Mouse (Mus musculus) embryonic fibroblast, embryonic 13.5 days (primary cell): ENCODE results near the gene Med18. TPM values are rescaled to one million over a fixed set of nuclear protein-coding genes. Genes with fewer than 3 reads are reported as not detected.

Experiments used
- H3K27ac ChIP-seq: 2 replicates; pipeline ENCODE4 v1.5.1; 2012; ENCODE audit warnings: low read length, control low read depth, inconsistent platforms; ENCODE audit not compliant: insufficient read depth
- H3K4me1 ChIP-seq: 2 replicates; pipeline ENCODE4 v1.6.1; 2011; ENCODE audit warnings: low read length; ENCODE audit not compliant: control insufficient read depth, insufficient read depth
- H3K4me3 ChIP-seq: 2 replicates; pipeline ENCODE4 v1.5.1; 2011; ENCODE audit warnings: mild to moderate bottlenecking, control low read depth, low read length; ENCODE audit not compliant: insufficient read depth
- CTCF ChIP-seq: IDR thresholded peaks from 2 replicates; pipeline ENCODE4 v1.5.1; 2011; ENCODE audit warnings: mild to moderate bottlenecking, control low read depth, low read length, moderate library complexity, borderline replicate concordance; ENCODE audit not compliant: insufficient read depth
- POLR2A ChIP-seq: IDR thresholded peaks from 2 replicates; pipeline ENCODE4 v1.6.1; 2011; ENCODE audit warnings: low read depth, mild to moderate bottlenecking, control low read depth, low read length, moderate library complexity
- polyA plus RNA-seq: library from polyadenylated mRNA; stranded (reverse); fragments of >200 nt; gene quantifications from 2 replicates; pipeline ENCODE4 v1.2.4, GENCODE M21; 2011; ENCODE audit warnings: low read depth; ENCODE audit not compliant: missing spikeins, insufficient read length

Med18 gene
- polyA plus RNA-seq, 1 experiment: 7.1 TPM

DNA sequence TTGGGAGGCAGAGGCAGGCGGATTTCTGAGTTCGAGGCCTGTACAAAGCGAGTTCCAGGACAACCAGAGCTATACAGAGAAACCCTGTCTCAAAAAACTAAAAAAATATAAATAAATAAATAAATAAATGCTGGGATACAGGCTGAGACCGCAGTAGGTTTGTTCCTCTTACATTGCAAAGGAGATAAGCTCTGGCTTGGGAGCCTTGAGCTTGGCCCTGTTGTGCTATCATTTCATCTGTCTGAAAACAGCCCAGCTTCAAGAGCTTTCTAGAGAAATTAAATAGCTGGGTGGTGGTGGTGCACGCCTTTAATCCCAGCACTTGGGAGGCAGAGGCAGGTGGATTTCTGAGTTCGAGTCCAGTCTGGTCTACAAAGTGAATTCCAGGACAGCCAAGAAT lies 37.9 kb upstream of the Med18 start:
- Histone ChIP-seq H3K4me1 (peaks cover 2% of the 10 kb centered on the region), H3K4me3 (no peak overlapping the region), H3K27ac (no peak overlapping the region)
- TF ChIP-seq POLR2A (no peak), CTCF (no peak)

DNA sequence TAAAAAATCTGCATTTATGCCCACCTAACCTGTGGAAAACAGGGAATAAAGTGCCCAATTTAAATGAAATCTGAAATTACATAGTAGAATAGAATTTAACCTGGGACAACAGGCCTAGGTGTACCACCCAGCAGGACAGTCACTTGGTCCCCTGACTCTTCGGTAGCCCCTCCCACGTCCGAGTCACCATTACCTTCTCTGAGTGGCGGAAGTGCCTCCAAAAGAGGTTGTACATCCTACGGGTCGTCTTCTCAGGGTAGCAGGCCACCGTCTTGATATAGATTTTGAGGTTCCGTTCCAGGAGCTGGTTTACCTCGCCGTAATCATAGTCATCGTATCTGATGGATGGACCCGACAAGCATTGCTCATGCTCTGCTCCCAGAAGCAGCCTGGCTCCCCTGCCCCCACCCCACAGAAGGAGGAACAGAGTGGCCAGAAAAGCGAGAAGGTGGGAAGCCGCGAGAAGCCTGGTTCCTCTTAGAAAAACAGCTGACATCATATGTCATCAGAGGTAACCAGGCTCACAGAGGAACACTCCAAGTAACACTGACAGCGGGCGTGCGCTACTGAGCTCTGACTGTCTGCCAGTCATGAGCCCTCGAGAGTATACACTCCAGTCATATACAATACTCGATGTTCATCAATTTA lies 30.7 kb upstream of the Med18 start:
- Histone ChIP-seq H3K27ac (no peak overlapping the region), H3K4me1 (no peaks in the 10 kb centered on the region), H3K4me3 (no peak overlapping the region)
- TF ChIP-seq POLR2A: no peak
- TF ChIP-seq CTCF: no peak

DNA sequence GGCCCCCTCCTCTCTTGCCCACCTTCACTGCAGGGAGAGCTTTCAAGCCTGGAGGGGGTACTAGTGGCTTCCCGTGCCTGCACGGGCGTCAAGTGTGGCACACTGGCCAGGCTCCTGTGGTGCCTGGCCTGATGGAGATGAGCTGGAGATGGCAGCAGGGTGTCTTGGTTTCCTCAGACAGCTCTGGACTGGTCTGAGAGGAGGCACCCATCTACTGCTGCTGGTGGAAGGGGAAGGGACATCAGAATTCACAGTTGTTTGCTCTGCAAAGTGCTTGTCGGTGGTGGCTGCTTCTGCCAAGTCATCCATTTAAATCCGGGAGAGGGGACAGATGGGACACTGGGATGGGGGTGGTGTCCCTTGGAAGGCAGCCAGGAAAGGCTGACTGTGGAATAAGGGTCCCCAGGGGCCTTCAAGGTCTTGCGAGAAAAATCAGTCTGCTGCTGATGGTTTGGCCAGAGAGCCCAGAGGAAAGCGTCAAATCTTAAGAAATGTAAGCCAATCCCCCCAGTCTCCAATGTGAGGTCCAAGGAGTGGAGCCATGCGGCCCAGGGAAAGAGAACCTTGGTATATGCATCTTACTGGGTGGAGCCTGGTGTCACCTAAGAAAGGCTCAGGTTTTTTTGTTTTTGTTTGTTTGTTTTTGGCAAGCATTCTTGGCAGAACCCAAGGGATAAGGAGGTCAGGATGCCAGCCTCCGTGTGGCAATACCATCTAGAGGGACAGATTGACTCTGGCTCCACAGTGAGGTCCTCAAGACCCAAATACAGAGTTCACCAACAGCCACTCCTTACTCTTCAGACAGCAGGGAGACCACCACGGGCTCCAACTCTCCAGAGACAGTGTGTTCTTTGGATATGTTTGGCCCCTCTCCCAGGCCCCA lies 28.7 kb upstream of the Med18 start:
- TF ChIP-seq POLR2A (no peak), CTCF (no peak)
- no peak overlapping the region for H3K4me3 ChIP-seq
- no peaks in the 10 kb centered on the region for H3K4me1 ChIP-seq
- no peak overlapping the region for H3K27ac ChIP-seq

DNA sequence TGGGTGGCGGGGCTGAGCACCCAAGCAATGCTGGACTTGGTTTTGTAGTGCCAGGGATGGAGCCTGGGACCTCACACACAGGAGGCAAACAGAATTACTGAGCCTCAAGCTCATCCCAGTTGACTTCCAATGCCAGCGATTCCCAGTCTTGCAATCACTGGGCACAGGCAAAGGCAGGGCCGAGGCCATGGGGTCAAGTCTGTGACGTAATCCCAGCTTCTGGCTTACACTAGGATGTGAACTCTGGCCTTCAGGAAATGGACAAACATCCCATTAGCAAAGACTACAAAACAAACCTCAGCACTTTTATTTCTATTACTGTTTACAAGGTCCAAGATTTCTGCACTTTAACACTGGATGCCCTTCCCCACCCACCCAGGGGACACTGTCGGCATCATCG lies 28.0 kb upstream of the Med18 start:
- no peak for TF ChIP-seq CTCF
- no peak for TF ChIP-seq POLR2A
- H3K4me3 ChIP-seq: no peak overlapping the region
- H3K4me1 ChIP-seq: no peaks in the 10 kb centered on the region
- no peak overlapping the region for H3K27ac ChIP-seq

DNA sequence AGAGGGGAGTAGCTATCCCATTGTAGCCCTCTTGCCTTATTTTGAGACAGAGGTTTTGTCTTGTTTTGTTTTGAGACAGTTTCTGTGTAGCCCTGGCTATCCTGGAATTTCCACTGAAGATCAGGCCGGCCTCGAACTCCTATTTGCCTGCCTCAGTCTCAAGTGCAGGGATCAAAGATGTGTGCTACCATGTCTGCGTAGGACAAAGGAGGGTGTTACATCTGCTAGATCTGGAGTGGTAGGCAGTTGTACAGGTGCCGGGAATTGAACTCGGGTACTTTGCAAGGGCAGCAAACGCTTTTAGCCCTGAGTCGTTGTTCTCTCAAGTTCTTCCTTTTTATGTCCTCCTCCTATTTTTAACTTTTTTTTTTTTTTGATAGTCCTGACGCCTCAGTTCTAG lies 27.3 kb upstream of the Med18 start:
- TF ChIP-seq POLR2A (no peak), CTCF (no peak)
- no peaks in the 10 kb centered on the region for H3K4me1 ChIP-seq
- no peak overlapping the region for H3K4me3 ChIP-seq
- H3K27ac ChIP-seq: no peak overlapping the region

DNA sequence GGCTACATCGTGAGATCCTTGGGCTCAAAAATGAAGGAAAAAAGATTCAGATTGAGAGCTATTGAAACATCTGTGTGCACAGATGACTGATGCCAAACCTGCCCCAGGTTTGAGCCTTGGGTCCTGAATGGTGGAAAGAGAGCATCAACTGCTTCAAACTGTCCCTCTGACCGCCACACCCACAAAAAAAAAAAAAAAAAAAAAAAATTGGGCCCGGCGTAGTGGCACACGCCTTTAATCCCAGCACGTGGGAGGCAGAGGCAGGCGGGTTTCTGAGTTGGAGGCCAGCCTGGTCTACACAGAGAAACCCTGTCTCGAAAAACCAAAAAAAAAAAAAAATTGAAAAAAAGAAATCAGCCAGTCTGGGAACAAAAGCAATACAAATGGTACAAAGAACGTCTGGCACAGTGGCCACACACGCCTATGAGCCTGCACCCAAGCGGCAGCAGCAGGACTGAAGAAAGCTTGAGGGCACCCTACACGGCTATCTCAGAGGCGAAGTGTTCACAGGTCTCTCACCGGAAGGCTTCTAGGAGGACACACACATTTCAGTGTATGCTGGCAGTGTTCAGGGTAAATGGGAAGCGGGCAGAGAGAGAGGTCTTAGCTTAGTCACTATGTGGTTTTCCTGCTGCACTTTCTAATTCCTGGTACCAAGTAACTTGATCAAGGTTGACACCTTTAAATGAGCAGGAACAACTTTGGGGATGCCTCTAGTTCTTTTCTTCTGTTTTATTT lies 26.7 kb upstream of the Med18 start:
- TF ChIP-seq CTCF: no peak
- TF ChIP-seq POLR2A: no peak
- Histone ChIP-seq H3K27ac (no peak overlapping the region), H3K4me1 (no peaks in the 10 kb centered on the region), H3K4me3 (no peak overlapping the region)

DNA sequence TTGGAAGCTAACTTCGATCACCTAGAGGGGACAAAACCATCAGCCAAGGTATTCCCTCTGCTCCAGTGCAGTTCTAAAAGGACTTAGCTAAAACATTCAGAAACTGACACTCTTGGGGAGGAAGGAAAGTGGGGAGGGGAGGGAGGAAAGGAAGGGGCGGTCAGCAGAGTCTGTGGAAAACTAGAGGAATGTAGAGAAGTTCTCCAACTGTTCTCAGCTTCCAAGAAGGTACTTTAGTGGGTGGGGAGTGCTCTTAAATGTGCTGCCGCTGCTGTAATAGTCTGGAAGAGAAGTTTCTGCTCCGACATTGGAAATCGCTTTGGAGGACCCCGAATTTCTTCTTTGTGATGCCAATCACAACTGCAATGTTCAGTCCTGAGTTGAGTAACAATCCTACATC lies 25.3 kb upstream of the Med18 start:
- Histone ChIP-seq H3K27ac (no peak overlapping the region), H3K4me3 (no peak overlapping the region), H3K4me1 (no peaks in the 10 kb centered on the region)
- TF ChIP-seq POLR2A: no peak
- TF ChIP-seq CTCF: no peak

DNA sequence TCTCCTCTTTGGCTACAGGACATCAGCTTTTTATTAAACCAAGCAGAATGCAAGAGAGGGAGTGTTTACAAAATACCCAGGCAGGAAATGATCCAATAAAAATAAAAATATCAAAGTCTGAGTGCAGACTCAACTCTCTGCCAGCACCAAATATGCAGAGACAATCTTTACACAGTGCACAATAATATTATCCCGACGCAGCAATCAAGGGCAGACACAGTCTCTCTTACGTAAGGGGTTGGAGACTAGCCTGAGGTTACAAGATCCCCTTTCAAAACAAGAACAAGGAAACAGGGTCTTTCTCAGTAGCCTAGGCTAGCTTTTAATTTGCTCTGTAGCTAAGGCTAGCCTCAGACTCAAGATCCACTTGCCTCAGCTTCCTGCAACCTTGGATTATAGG lies 24.8 kb upstream of the Med18 start:
- H3K4me1 ChIP-seq: no peaks in the 10 kb centered on the region
- no peak for TF ChIP-seq CTCF
- no peak for TF ChIP-seq POLR2A
- no peak overlapping the region for H3K27ac ChIP-seq
- H3K4me3 ChIP-seq: no peak overlapping the region

DNA sequence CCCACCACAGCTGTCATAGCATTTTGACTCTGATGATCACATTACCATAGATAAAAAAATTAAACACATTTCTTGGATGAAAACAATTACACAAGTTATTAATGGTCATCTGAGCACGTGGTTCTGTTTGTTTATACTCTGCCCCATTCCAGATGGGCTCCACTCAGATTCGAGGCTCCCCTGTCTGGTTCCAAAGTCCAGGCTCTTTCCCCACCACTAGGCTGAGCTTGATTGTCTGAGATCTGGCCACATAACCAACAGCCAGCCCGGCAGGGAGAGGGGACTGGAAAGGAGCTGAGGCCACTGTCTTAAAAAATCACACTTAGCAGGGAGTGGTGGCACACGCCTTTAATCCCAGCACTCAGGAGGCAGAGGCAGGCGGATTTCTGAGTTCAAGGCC lies 21.1 kb upstream of the Med18 start:
- Histone ChIP-seq H3K4me1 (no peaks in the 10 kb centered on the region), H3K27ac (no peak overlapping the region), H3K4me3 (no peak overlapping the region)
- TF ChIP-seq CTCF: no peak
- no peak for TF ChIP-seq POLR2A
